Mouse (Mus musculus) A20 (cell line): Measurements from ENCODE around the gene Impdh1.
"Not testable (repeated sequence)": the region's sequence is repeated elsewhere in the genome, so short reads cannot be mapped to it uniquely, and the experiment has no call there.

Source experiments
- DNase-seq: peaks from one replicate; pipeline ENCODE4 v3.0.0-alpha.2; 2011; ENCODE audit warnings: low read depth, low spot score

The Impdh1 gene

DNA sequence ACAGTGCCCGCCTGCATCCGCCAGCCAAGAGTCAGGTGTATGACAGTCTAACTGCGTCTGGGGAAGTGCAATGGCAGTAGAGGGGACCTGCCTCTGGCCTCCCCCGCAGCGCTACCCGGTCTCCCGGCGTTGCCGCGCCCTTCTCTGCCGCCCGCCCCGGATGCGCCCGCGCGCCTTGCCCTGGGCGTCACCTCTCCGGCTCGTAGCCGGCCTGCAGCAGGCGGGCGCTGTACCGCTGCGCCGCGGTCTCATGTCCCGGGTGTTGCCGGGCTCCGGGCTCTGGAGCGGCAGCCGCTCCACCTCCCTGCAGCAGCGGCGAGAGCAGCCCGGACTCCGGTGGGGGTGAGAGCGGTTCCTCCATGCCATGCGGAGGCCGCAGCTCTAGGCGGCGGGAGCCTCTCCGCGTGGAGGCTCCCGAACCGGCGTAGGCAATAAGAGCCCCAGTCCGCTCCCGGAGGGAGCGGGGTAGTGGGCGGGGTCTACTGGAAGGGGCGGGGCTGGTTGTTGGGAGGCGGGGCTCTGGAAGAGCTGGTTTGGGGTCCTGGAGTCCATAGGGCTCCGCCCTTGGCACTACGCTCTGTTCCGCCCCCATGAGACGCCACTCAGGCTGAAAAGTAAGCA is at the start of gene Impdh1:
TSS of gene Impdh1 (minus strand) at position 484 of the 621 bp plus-strand sequence.
- peak; percentile 89 for DNase-seq

DNA sequence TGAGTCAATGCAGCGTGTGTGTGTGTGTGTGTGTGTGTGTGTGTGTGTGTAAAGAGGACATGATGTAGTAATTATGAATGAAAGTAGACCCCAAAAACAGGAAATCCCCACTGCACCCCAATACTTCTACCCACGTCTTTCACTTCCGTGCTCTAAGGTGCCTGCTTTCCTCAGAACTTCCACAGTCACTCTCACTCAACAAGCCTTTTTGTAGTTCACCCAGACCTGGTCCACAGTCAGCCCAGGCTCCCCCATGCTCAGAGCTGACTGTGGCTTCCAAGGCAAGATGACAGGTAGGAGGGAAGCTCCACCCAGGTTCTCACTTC is 48.3 kb upstream of the Impdh1 start:
- peak; percentile 71 for DNase-seq

GRCm38 (mm10) chr6:29263650-29264455 is 47.7 kb upstream of the Impdh1 start:
- DNase-seq = no peak

GRCm38 (mm10) chr6:29261831-29262230 is 45.7 kb upstream of the Impdh1 start:
- DNase-seq = no peak

GRCm38 (mm10) chr6:29259418-29259817 is 43.3 kb upstream of the Impdh1 start:
- no peak for DNase-seq

GRCm38 (mm10) chr6:29247072-29247471 is 30.9 kb upstream of the Impdh1 start:
- DNase-seq = no peak

DNA sequence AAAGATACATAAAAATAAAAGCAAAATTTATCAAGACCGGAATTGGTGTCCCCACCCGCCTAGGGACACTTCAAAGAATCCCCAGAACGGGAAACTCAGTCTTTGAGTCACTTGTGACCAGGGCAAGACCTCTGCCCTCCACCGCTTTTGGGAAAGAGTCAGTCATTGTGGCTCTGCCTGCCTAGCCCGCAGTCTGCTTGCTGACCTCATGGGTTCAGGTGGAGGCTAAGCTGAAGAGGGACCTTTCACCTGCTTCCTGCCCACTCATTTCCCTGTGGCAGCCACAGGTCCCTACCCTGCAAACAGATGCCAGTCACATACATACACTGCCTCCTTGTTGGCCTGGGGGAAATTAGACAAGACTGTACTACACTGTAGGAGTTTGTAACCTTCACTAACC is 30.4 kb upstream of the Impdh1 start:
- DNase-seq = no peak

GRCm38 (mm10) chr6:29246183-29246582 is 30.0 kb upstream of the Impdh1 start:
- no peak for DNase-seq

DNA sequence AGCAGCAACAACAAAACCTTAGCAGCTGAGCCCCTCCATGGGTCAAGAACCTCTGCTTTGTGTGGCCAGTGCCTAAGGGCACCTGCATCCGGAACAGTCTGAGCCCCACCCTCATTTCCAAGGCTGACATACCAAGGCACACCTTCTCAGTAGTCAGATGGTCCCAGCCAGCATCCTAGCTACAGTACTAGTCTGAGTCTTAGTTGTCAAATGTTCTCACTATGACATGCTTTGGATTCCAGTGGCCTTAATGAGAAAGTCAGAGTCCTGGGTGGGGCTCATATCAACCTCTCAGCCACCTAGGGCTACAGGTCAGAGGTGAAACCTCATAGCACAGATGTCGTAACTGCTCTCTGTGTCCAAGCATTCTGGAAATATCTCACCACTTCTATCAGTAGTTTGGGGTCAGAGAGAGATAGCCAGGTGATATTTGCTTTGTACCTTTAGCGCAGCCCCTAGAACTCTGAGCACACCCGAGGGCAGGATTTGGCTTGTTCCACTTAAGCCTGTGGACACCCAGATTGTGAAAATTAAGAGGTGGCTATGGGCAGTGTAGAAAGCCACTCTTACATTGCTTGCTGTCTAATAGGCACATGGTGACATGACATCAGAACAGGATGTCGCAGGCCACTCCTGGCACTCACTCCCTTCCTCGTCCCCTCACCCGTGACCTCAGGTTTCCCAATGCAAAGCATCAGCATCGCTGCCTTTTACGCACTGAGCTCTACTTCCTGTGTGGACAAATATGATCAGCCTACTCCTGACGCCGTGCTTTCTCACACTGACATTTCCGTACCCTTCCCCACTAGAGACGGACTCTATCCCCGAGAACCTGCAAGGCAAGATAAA is 29.3 kb upstream of the Impdh1 start:
- DNase-seq = no peak

GRCm38 (mm10) chr6:29242265-29242664 is 26.1 kb upstream of the Impdh1 start:
- peak; percentile 53 for DNase-seq

- DNase-seq = peak; percentile 61
These were observed 25.5 kb upstream of the Impdh1 start for GRCm38 (mm10) chr6:29241697-29242096.

DNA sequence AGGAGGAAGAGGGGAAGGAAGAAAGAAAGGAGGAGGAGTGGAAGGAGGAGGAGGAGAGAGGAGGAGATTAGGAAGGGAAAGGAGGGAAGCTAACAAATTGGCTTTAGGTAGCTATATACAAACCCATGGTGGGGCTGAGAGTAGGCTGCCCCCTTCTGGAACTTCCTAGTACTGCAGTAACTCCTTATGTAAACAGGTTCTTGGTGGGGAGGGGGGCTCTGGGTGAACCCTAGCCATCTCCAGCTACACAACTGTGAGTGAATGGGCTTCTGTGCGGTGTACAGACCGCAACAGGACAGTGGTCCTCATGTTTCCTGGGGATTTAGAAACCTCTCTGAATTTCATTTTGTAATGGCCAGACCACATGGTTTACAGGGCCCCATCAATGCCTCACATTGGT is 24.6 kb upstream of the Impdh1 start:
- peak; percentile 77 for DNase-seq

DNA sequence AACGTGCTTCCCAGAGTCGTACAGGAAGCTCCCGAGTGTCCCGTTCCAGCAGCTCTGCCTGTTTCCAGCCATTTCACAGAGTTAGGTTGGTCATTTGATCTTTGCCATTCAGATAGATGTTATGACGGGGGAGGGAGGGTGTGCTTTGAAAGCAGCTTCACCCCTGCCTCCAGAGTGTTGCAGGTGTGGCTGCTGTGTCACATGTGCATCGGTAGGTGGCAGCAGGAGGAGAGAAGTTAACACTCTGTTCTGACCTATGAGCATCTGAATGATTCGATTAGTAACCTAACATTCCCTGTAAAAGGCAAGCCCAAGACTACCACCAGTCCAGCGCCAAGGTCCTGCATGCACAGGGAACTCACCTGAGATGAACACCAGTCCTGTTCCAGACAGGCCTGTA is 18.1 kb upstream of the Impdh1 start:
- peak; percentile 59 for DNase-seq

DNA sequence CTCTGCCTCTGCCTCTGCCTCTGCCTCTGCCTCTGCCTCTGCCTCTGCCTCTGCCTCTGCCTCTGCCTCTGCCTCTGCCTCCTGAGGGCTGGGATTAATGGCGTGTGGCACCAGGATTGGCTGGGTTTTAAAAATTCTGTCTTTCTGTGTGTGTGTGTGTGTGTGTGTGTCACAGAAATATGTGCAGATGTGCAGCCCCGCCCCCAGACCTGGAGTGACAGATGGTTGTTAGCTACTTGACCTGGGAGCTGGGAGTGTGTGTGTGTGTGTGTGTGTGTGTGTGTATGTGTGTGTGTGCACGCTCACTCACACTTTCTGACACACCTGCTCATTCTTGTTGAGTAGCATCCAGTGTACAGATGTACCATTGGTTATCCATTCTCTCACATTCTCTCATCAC is 17.5 kb upstream of the Impdh1 start:
- DNase-seq = no peak

- DNase-seq = no peak
These were observed 16.2 kb upstream of the Impdh1 start for GRCm38 (mm10) chr6:29232321-29232720.

GRCm38 (mm10) chr6:29231799-29232198 is 15.6 kb upstream of the Impdh1 start:
- no peak for DNase-seq

- no peak for DNase-seq
These were observed 14.2 kb upstream of the Impdh1 start for GRCm38 (mm10) chr6:29230386-29230785.

GRCm38 (mm10) chr6:29229265-29229913 is 13.2 kb upstream of the Impdh1 start:
- DNase-seq = no peak

GRCm38 (mm10) chr6:29217717-29218116 is 1.6 kb upstream of the Impdh1 start:
- DNase-seq = not testable (repeated sequence)

DNA sequence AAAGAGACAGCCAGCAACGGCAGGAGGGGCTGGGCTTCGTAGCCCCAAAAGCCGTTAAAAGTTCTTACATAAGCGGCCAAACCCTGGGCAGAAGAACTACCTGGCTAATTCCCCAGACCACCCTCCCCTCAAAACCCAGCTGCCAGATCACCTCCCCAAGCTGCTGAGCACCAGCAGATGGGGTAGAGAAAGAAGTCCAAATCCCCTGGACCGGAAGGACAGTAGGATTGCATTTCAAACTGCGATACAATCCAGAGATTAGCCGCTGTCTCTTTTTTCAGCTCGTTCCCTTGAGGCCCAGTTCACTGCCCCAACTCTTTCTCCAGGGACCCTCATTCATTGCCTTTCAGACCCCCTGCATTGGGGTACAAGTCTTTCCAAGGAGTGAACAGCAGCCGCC is 983 bp downstream of the Impdh1 start:
- no peak for DNase-seq

DNA sequence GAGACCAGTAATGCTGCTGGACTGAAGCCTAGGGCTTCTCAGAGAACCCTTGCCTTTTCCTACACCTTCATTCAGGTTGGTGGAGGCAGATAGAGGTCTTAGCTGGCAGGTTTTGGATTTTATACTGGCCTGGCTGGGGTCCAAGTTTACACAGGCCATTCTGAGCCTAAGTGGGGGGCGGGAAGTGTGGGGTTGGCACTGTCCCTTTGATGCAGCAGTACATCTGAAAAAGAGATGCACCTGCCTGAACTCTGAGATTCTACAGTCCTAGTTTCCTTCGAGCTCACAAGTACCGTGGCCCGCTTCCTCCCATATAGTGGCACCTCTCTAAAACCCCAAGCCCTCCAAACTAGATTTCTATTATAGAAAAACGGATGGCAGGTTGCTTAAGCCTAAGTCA is 1.4 kb downstream of the Impdh1 start:
- no peak for DNase-seq

- no peak for DNase-seq
These were observed 1.9 kb downstream of the Impdh1 start for GRCm38 (mm10) chr6:29214245-29214644.
